Mouse (Mus musculus) MEL (cell line): ENCODE results near the gene Adcy7. TPM values are rescaled to one million over a fixed set of nuclear protein-coding genes. Genes with fewer than 3 reads are reported as not detected.

Experiments
- DNase-seq: peaks from one replicate; pipeline ENCODE4 v3.0.0; 2011; ENCODE audit warnings: low read depth, low spot score
- H3K27ac ChIP-seq: 2 replicates; pipeline ENCODE4 v1.5.1; 2012; ENCODE audit warnings: low read depth, mild to moderate bottlenecking, control low read depth, low read length, moderate library complexity; ENCODE audit not compliant: control insufficient read depth
- H3K27me3 ChIP-seq, 2 experiments: fragments of 150-350 bp in 1 of 2; sonication (generic) in 1 of 2; 2 replicates each; pipeline ENCODE4 v1.6.1; 2012; ENCODE audit warnings: low read length in 2 of 2, mild to moderate bottlenecking in 2 of 2, improper control_type of control experiment in 1 of 2, moderate library complexity in 1 of 2; ENCODE audit not compliant: insufficient read depth in 2 of 2, control insufficient read depth in 1 of 2
- H3K36me3 ChIP-seq, 2 experiments: 2 replicates each; pipeline ENCODE4 v1.6.1; 2012 to 2014; ENCODE audit warnings: low read length in 2 of 2, improper control_type of control experiment in 1 of 2, inconsistent platforms in 1 of 2, mild to moderate bottlenecking in 1 of 2; ENCODE audit not compliant: insufficient read depth in 2 of 2, control insufficient read depth in 1 of 2
- H3K4me1 ChIP-seq, 2 experiments: fragments of 150-350 bp in 1 of 2; sonication (generic) in 1 of 2; 2 replicates each; pipeline ENCODE4 v1.6.1; 2012; ENCODE audit warnings: low read length in 2 of 2, improper control_type of control experiment in 1 of 2, mild to moderate bottlenecking in 1 of 2; ENCODE audit not compliant: insufficient read depth in 2 of 2, control insufficient read depth in 1 of 2
- H3K4me3 ChIP-seq, 2 experiments: fragments of 150-350 bp in 1 of 2; sonication (generic) in 1 of 2; 2 replicates each; pipeline ENCODE4 v1.5.1; 2012; ENCODE audit warnings: low read depth in 2 of 2, low read length in 2 of 2, mild to moderate bottlenecking in 2 of 2, moderate library complexity in 2 of 2, control low read depth in 1 of 2, improper control_type of control experiment in 1 of 2; ENCODE audit not compliant: control insufficient read depth in 1 of 2, insufficient read depth in 1 of 2
- H3K79me2 ChIP-seq: 2 replicates; pipeline ENCODE4 v1.6.1; 2012; ENCODE audit warnings: mild to moderate bottlenecking, low read length, moderate library complexity; ENCODE audit not compliant: control insufficient read depth, poor library complexity, insufficient read depth
- H3K9ac ChIP-seq: 2 replicates; pipeline ENCODE4 v1.6.1; 2012; ENCODE audit warnings: low read depth, mild to moderate bottlenecking, control low read depth, low read length, moderate library complexity; ENCODE audit not compliant: control insufficient read depth, poor library complexity, severe bottlenecking
- H3K9me3 ChIP-seq: fragments of 150-350 bp; sonication (generic); replicated peaks from 2 replicates; pipeline ENCODE4 v1.6.1; 2012; ENCODE audit warnings: mild to moderate bottlenecking, low read length, improper control_type of control experiment, moderate library complexity; ENCODE audit not compliant: insufficient read depth
- BHLHE40 ChIP-seq: IDR thresholded peaks from 2 replicates; pipeline ENCODE4 v1.6.1; 2012; ENCODE audit warnings: low read depth, mild to moderate bottlenecking, inconsistent platforms, low read length, improper control_type of control experiment, borderline replicate concordance
- CTCF ChIP-seq, 3 experiments: IDR thresholded peaks in 2 of 3; conservative IDR thresholded peaks in 1 of 3; 2 replicates each; pipeline ENCODE4 v1.5.1; 2011 to 2012; ENCODE audit warnings: low read length in 3 of 3, low read depth in 2 of 3, mild to moderate bottlenecking in 2 of 3, improper control_type of control experiment in 1 of 3, inconsistent platforms in 1 of 3, mixed read lengths in 1 of 3, moderate library complexity in 1 of 3; ENCODE audit not compliant: control insufficient read depth in 1 of 3, insufficient read depth in 1 of 3, poor library complexity in 1 of 3, severe bottlenecking in 1 of 3
- E2F4 ChIP-seq: IDR thresholded peaks from 2 replicates; pipeline ENCODE4 v1.6.1; 2011; ENCODE audit warnings: low read depth, low read length, improper control_type of control experiment, borderline replicate concordance
- ELF1 ChIP-seq: IDR thresholded peaks from 2 replicates; pipeline ENCODE4 v1.6.1; 2014; ENCODE audit warnings: low read depth, mild to moderate bottlenecking, inconsistent platforms, low read length, improper control_type of control experiment, moderate library complexity
- EP300 ChIP-seq, 2 experiments: IDR thresholded peaks; 2 replicates each; pipeline ENCODE4 v1.6.1; 2011; ENCODE audit warnings: improper control_type of control experiment in 2 of 2, low read length in 2 of 2, low read depth in 1 of 2, mild to moderate bottlenecking in 1 of 2
- GATA1 ChIP-seq: IDR thresholded peaks from 2 replicates; pipeline ENCODE4 v1.6.1; 2011; ENCODE audit warnings: low read depth, low read length, improper control_type of control experiment
- MAZ ChIP-seq: IDR thresholded peaks from 2 replicates; pipeline ENCODE4 v1.6.1; 2012; ENCODE audit warnings: low read depth, mild to moderate bottlenecking, inconsistent platforms, low read length, improper control_type of control experiment
- NELFE ChIP-seq: IDR thresholded peaks from 2 replicates; pipeline ENCODE4 v1.6.1; 2011; ENCODE audit warnings: low read depth, low read length, improper control_type of control experiment
- POLR2AphosphoS2 ChIP-seq: IDR thresholded peaks from 2 replicates; pipeline ENCODE4 v1.6.1; 2011; ENCODE audit warnings: low read length, improper control_type of control experiment
- RAD21 ChIP-seq: IDR thresholded peaks from 2 replicates; pipeline ENCODE4 v1.6.1; 2011; ENCODE audit warnings: mild to moderate bottlenecking, low read depth, low read length, improper control_type of control experiment
- TAL1 ChIP-seq: IDR thresholded peaks from 2 replicates; pipeline ENCODE4 v1.6.1; 2012; ENCODE audit warnings: mild to moderate bottlenecking, inconsistent platforms, low read length, moderate library complexity, mixed read lengths
- UBTF ChIP-seq: IDR thresholded peaks from 2 replicates; pipeline ENCODE4 v1.6.1; 2012; ENCODE audit warnings: low read depth, mild to moderate bottlenecking, inconsistent platforms, low read length, improper control_type of control experiment, moderate library complexity, borderline replicate concordance; ENCODE audit not compliant: insufficient read depth
- ZC3H11A ChIP-seq: IDR thresholded peaks from 2 replicates; pipeline ENCODE4 v1.6.1; 2012; ENCODE audit warnings: low read depth, mild to moderate bottlenecking, inconsistent platforms, low read length, improper control_type of control experiment
- ZMIZ1 ChIP-seq: IDR thresholded peaks from 2 replicates; pipeline ENCODE4 v1.6.1; 2012; ENCODE audit warnings: low read depth, mild to moderate bottlenecking, inconsistent platforms, low read length, improper control_type of control experiment, moderate library complexity
- polyA plus RNA-seq, 2 experiments: library from polyadenylated mRNA; stranded (reverse) in 1 of 2; unstranded in 1 of 2; fragments of >175 nt in 1 of 2; fragments of >200 nt in 1 of 2; gene quantifications; 2 replicates each; pipeline versions ENCODE4 v1.2.1 to v1.2.4; 2012; ENCODE audit warnings: low replicate concordance in 2 of 2, low read depth in 1 of 2; ENCODE audit not compliant: insufficient read length in 2 of 2, insufficient read depth in 1 of 2, missing spikeins in 1 of 2
- total RNA-seq: library from RNA; depleted of rRNA; stranded (reverse); fragments of 300-350 nt; gene quantifications from 2 replicates; pipeline ENCODE4 v1.2.3, GENCODE M21; 2012

Adcy7 gene
- total and polyA plus RNA-seq, 3 experiments, result 62.9 to 83.7 TPM; not detected in 1

- peaks cover 12 to 58% of the 10 kb centered on the region in 2 experiments for H3K36me3 ChIP-seq
- no peak for TF ChIP-seq RAD21
- no peak for TF ChIP-seq MAZ
- TF ChIP-seq E2F4, result no peak
- TF ChIP-seq CTCF (IDR thresholded peaks at IDR 0.05 in 2 of 3, conservative IDR thresholded peaks at IDR 0.05 in 1 of 3; ENCODE audit: control insufficient read depth in 1 of 3, insufficient read depth in 1 of 3, low read depth in 2 of 3, low read length in 3 of 3, poor library complexity in 1 of 3, severe bottlenecking in 1 of 3), result no peak
- no peak for TF ChIP-seq ZC3H11A
- TF ChIP-seq, all 39 proteins: peak for 0
- Histone ChIP-seq H3K4me3 (no peak overlapping the region), H3K27me3 (no peaks in the 10 kb centered on the region), H3K9me3 (no peaks in the 10 kb centered on the region), H3K4me1 (peaks cover 2 to 9% of the 10 kb centered on the region in 2 experiments; a peak in 2 of 4 replicates), H3K9ac (no peak overlapping the region), H3K79me2 (no peaks in the 10 kb centered on the region), H3K27ac (no peak overlapping the region)
- DNase-seq, result no peak
Observed at GRCm38 (mm10) chr8:88339887-88340695, 67.9 kb downstream of the Adcy7 start.

GRCm38 (mm10) chr8:88342026-88342425 is 69.8 kb downstream of the Adcy7 start:
- no peak overlapping the region for H3K4me3 ChIP-seq
- H3K79me2 ChIP-seq, result no peaks in the 10 kb centered on the region
- H3K9me3 ChIP-seq, result no peaks in the 10 kb centered on the region
- H3K27me3 ChIP-seq, result no peaks in the 10 kb centered on the region
- no peak for TF ChIP-seq UBTF
- no peak for TF ChIP-seq POLR2AphosphoS2
- no peak for TF ChIP-seq NELFE
- TF ChIP-seq TAL1, result no peak
- no peak for TF ChIP-seq EP300 (IDR thresholded peaks at IDR 0.05; ENCODE audit: low read depth in 1 of 2, low read length in 2 of 2)
- TF ChIP-seq ZMIZ1, result no peak
- no peak for TF ChIP-seq ELF1
- no peak for TF ChIP-seq BHLHE40
- no peak for TF ChIP-seq GATA1
- TF ChIP-seq CTCF (IDR thresholded peaks at IDR 0.05 in 2 of 3, conservative IDR thresholded peaks at IDR 0.05 in 1 of 3; ENCODE audit: control insufficient read depth in 1 of 3, insufficient read depth in 1 of 3, low read depth in 2 of 3, low read length in 3 of 3, poor library complexity in 1 of 3, severe bottlenecking in 1 of 3), result no peak
- H3K9ac ChIP-seq, result no peak overlapping the region
- peaks cover 0 to 57% of the 10 kb centered on the region in 2 experiments; a peak in 3 of 4 replicates for H3K36me3 ChIP-seq
- H3K4me1 ChIP-seq, result no peaks in the 10 kb centered on the region
- H3K27ac ChIP-seq, result no peak overlapping the region
- DNase-seq, result peak; percentile 85
